Mouse (Mus musculus) embryonic facial prominence, embryonic 15.5 days (tissue): ENCODE results near the gene Hjurp. TPM values are rescaled to one million over a fixed set of nuclear protein-coding genes. Genes with fewer than 3 reads are reported as not detected.

ENCODE experiments used
- ATAC-seq: fragments of 200-750 bp; cut with Nextera tagmentation; 2 replicates; pipeline ENCODE4 v1.8.0; 2017; ENCODE audit warnings: low read depth, moderate TSS enrichment; ENCODE audit not compliant: insufficient number of reproducible peaks, low FRiP score, low TSS enrichment
- H3K27ac ChIP-seq: fragments of 300-500 bp; sonication (generic); replicated peaks from 2 replicates; pipeline ENCODE4 v1.5.1; 2015; ENCODE audit warnings: mild to moderate bottlenecking, inconsistent platforms
- H3K27me3 ChIP-seq: fragments of 300-500 bp; sonication (generic); 2 replicates; pipeline ENCODE4 v1.6.1; 2015; ENCODE audit warnings: inconsistent platforms
- H3K36me3 ChIP-seq: fragments of 300-500 bp; sonication (generic); 2 replicates; pipeline ENCODE4 v1.6.1; 2015; ENCODE audit warnings: mild to moderate bottlenecking, inconsistent platforms
- H3K4me1 ChIP-seq: fragments of 300-500 bp; sonication (generic); 2 replicates; pipeline ENCODE4 v1.6.1; 2015; ENCODE audit warnings: inconsistent platforms
- H3K4me2 ChIP-seq: fragments of 300-500 bp; sonication (generic); replicated peaks from 2 replicates; pipeline ENCODE4 v1.6.1; 2015; ENCODE audit warnings: mild to moderate bottlenecking, inconsistent platforms
- H3K4me3 ChIP-seq: fragments of 300-500 bp; sonication (generic); replicated peaks from 2 replicates; pipeline ENCODE4 v1.5.1; 2015; ENCODE audit warnings: mild to moderate bottlenecking, inconsistent platforms
- H3K9ac ChIP-seq: fragments of 300-500 bp; sonication (generic); 2 replicates; pipeline ENCODE4 v1.6.1; 2015; ENCODE audit warnings: inconsistent platforms
- H3K9me3 ChIP-seq: fragments of 300-500 bp; sonication (generic); replicated peaks from 2 replicates; pipeline ENCODE4 v1.6.1; 2016; ENCODE audit warnings: inconsistent platforms
- WGBS: fragments of 180-500 bp; shearing (Covaris S2); methylation state at CpG from one replicate; pipeline ENCODE4 v1.1.7; 2015; 5-methylcytosine and 5-hydroxymethylcytosine counted together
- polyA plus RNA-seq: library from polyadenylated mRNA; unstranded; fragments of >200 nt; fragmentation: Nextera tagmentation; extraction: Ambion mirVana; gene quantifications from 2 replicates; pipeline ENCODE4 v1.2.1, GENCODE M21; 2015

Gene Hjurp
- polyA plus RNA-seq, 1 experiment from 2014 or later, result 161 TPM

GRCm38 (mm10) chr1:88296171-88296920, 18.9 kb upstream of the Hjurp start:
- peaks cover 46% of the 10 kb centered on the region for H3K9me3 ChIP-seq
- H3K27ac ChIP-seq, result no peak overlapping the region
- no peak overlapping the region for H3K4me3 ChIP-seq
- no peaks in the 10 kb centered on the region for H3K4me1 ChIP-seq
- H3K4me2 ChIP-seq, result no peak overlapping the region
- no peak overlapping the region for H3K9ac ChIP-seq
- no peaks in the 10 kb centered on the region for H3K36me3 ChIP-seq
- no peaks in the 10 kb centered on the region for H3K27me3 ChIP-seq
- 69% methylated on average over 4 of the region's 4 CpGs for WGBS
- no peak for ATAC-seq

DNA sequence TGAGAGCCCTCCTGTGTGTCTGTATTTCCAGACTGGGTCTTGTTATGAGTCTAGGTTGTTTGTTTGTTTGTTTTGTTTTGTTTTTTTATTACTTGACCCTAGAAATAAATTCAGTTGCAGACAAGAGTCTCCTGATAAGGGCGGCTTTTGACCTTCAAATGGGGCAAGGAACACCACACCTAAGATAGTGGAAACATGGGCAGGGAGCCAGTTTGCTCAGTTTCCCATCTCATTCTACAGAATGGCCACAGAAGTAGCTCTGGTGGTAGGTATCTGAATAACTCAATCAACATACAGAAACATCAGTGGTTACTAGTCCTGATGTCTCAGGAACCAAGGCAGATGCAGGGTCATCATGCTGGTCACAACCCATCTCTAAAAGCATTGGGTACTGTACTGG, 17.2 kb upstream of the Hjurp start:
- Histone ChIP-seq H3K27me3 (no peaks in the 10 kb centered on the region), H3K9me3 (peaks cover 40% of the 10 kb centered on the region), H3K9ac (no peak overlapping the region), H3K4me1 (no peaks in the 10 kb centered on the region), H3K27ac (no peak overlapping the region), H3K4me3 (no peak overlapping the region), H3K36me3 (no peaks in the 10 kb centered on the region), H3K4me2 (no peak overlapping the region)
- no peak for ATAC-seq
- 19% methylated on average over 1 of the region's 1 CpGs for WGBS

GRCm38 (mm10) chr1:88292057-88292456, 14.6 kb upstream of the Hjurp start:
- H3K9me3 ChIP-seq, result peaks cover 32% of the 10 kb centered on the region
- 51% methylated on average over 2 of the region's 2 CpGs for WGBS

DNA sequence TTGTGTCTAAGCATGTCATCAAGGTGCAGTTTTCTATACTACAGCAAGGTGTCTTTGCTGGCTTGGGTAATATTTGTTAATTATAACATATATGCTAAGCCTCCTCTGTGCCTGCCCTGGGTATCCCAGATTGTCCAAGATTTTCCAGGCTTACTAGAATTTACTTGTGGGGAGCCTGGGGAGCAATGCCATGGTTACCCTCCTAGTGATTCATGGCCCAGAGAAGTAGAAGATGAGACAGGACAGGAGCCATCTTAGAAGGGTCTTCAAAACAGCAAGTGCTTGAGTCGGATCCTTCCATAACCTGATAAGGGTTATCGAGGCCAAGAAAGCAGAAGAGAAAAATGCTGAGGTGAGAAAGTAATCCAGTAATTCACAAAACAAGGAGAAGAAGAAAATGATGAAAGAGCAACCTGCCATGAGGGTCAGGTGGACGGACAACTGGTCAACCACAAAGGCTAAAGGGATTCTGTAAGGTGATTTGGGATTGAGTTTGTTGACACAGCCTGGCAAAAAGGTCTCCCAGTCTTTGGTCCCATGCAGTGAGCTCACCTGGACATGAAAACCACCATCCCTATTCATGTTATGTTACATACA, 14.1 kb upstream of the Hjurp start:
- Histone ChIP-seq H3K4me3 (no peak overlapping the region), H3K9ac (no peak overlapping the region)
- no peak for ATAC-seq

More at GRCm38 (mm10) chr1:88292057-88292456, 14.6 kb upstream of the Hjurp start:
- Histone ChIP-seq H3K9ac (no peak overlapping the region), H3K4me2 (no peak overlapping the region), H3K4me3 (no peak overlapping the region), H3K4me1 (no peaks in the 10 kb centered on the region), H3K36me3 (no peaks in the 10 kb centered on the region), H3K27me3 (no peaks in the 10 kb centered on the region), H3K27ac (no peak overlapping the region)
- no peak for ATAC-seq

DNA sequence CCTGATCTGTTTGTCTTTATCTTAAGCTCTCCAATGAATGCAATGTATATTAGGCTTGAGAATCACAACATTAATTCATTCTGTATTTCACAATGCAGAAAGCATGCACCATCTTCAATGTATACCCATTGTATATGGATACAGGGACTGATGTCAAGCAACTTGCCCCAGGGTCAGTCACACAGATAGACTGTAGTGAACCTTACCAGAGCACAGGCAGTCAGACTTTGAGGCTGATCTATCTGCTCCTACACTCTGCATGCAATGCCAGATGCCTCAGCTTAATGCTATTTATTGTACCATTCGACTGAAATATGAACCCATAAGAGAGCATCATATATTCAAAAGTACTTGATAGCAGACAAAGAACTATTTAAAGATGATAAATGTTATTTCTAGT, 13.1 kb upstream of the Hjurp start:
- ATAC-seq, result no peak
- 59% methylated on average over 1 of the region's 1 CpGs for WGBS
- H3K4me3 ChIP-seq, result no peak overlapping the region
- no peak overlapping the region for H3K27ac ChIP-seq
- no peaks in the 10 kb centered on the region for H3K27me3 ChIP-seq
- no peaks in the 10 kb centered on the region for H3K4me1 ChIP-seq
- H3K9ac ChIP-seq, result no peak overlapping the region
- H3K9me3 ChIP-seq, result peaks cover 32% of the 10 kb centered on the region
- no peak overlapping the region for H3K4me2 ChIP-seq
- H3K36me3 ChIP-seq, result no peaks in the 10 kb centered on the region

More for the DNA sequence above, 14.1 kb upstream of the Hjurp start:
- Histone ChIP-seq H3K27me3 (no peaks in the 10 kb centered on the region), H3K36me3 (no peaks in the 10 kb centered on the region), H3K4me1 (no peaks in the 10 kb centered on the region), H3K4me2 (no peak overlapping the region), H3K27ac (no peak overlapping the region), H3K9me3 (peaks cover 33% of the 10 kb centered on the region)
- 61% methylated on average over 3 of the region's 3 CpGs for WGBS

- 36% methylated on average over 4 of the region's 4 CpGs for WGBS
- ATAC-seq, result no peak
- peaks cover 31% of the 10 kb centered on the region for H3K9me3 ChIP-seq
- no peak overlapping the region for H3K4me3 ChIP-seq
- H3K27ac ChIP-seq, result no peak overlapping the region
- no peaks in the 10 kb centered on the region for H3K27me3 ChIP-seq
- H3K9ac ChIP-seq, result no peak overlapping the region
- no peak overlapping the region for H3K4me2 ChIP-seq
- H3K4me1 ChIP-seq, result no peaks in the 10 kb centered on the region
- no peaks in the 10 kb centered on the region for H3K36me3 ChIP-seq
Observed at GRCm38 (mm10) chr1:88289917-88290316, 12.5 kb upstream of the Hjurp start.

DNA sequence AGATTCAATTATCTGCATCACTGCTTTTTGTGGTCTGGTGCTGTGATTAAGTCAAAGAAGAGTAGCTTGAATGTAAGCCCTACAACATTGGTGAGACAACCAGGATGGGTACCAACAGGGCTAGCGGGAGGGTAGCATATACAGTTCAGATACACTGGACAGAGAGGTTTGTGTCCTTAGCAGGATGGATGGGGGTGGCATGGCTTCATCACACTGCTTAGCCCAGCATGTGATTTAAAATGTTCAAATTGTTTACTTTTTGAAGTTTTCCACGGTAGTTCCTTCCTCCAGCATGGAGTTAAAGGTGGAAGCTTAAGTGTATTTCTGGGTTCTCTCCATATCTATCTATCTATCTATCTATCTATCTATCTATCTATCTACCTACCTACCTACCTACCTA, 11.7 kb upstream of the Hjurp start:
- H3K36me3 ChIP-seq, result no peaks in the 10 kb centered on the region
- no peak overlapping the region for H3K27ac ChIP-seq
- no peak overlapping the region for H3K4me2 ChIP-seq
- H3K27me3 ChIP-seq, result no peaks in the 10 kb centered on the region
- ATAC-seq, result no peak
- no peak overlapping the region for H3K9ac ChIP-seq
- H3K4me3 ChIP-seq, result no peak overlapping the region
- H3K4me1 ChIP-seq, result no peaks in the 10 kb centered on the region
- H3K9me3 ChIP-seq, result peaks cover 29% of the 10 kb centered on the region
- 53% methylated on average over 2 of the region's 2 CpGs for WGBS

DNA sequence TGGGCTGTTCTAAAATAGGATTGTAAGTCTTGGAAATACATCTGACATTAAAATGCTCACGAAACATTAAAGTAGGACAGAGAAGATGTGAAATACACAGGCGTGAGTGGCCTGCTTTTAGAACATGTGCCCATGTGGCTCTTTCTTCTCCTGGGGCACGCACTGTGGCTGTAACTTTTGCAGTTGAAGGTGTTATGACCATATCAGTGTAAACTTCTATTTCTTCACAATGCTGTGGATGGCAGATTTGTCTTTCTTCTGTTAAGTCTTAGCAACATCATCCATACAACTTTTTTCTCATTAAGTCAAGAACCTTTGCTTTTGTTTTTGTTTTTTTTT, 11.3 kb upstream of the Hjurp start:
- no peak overlapping the region for H3K4me3 ChIP-seq
- 73% methylated on average over 3 of the region's 3 CpGs for WGBS
- H3K9ac ChIP-seq, result no peak overlapping the region
- no peaks in the 10 kb centered on the region for H3K27me3 ChIP-seq
- ATAC-seq, result no peak
- no peaks in the 10 kb centered on the region for H3K4me1 ChIP-seq
- no peak overlapping the region for H3K27ac ChIP-seq
- H3K9me3 ChIP-seq, result peaks cover 29% of the 10 kb centered on the region
- no peaks in the 10 kb centered on the region for H3K36me3 ChIP-seq
- H3K4me2 ChIP-seq, result no peak overlapping the region

DNA sequence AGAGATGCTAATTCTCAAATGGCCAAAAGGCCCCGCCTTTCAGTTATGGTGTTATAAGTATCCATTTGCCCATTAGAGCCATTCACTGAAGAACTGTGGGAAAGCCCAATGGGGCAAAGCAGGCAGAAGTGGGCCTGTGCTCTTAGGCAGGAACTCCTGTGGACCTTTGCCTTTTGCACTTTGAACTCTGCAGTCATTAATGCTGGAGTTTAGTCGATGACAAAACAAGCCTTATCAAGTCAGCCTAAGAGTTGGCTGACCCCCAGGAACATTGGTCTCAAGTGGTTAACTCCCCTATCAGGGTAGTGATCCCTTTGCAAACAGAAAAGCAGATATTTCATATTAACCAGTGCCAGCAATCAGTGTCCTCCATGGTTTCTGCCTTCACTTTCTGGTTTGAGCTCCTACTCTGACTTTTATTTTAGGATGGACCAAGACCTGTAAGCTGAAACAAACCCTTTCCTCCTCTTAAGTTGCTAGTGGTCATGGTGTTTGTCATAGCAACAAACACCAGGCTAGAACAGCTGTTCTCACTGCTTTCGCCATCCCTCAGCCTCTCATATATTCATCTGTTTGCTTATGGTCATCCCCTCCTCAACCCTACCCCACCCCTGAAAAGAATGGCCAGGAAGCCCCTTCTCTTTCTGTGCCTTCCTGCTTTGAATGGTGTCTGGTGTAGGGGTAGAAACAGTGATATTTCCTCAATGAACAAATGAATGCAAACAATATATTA, 10.8 kb upstream of the Hjurp start:
- no peaks in the 10 kb centered on the region for H3K4me1 ChIP-seq
- peaks cover 29% of the 10 kb centered on the region for H3K9me3 ChIP-seq
- WGBS, result 42% methylated on average over 3 of the region's 3 CpGs
- no peak overlapping the region for H3K4me2 ChIP-seq
- no peaks in the 10 kb centered on the region for H3K27me3 ChIP-seq
- H3K36me3 ChIP-seq, result no peaks in the 10 kb centered on the region
- no peak overlapping the region for H3K27ac ChIP-seq
- no peak overlapping the region for H3K4me3 ChIP-seq
- no peak overlapping the region for H3K9ac ChIP-seq
- no peak for ATAC-seq

GRCm38 (mm10) chr1:88287697-88287980, 10.2 kb upstream of the Hjurp start:
- 38% methylated on average over 5 of the region's 5 CpGs for WGBS
- Histone ChIP-seq H3K4me2 (no peak overlapping the region), H3K9me3 (peaks cover 29% of the 10 kb centered on the region), H3K27me3 (no peaks in the 10 kb centered on the region), H3K4me1 (no peaks in the 10 kb centered on the region), H3K4me3 (no peak overlapping the region), H3K27ac (no peak overlapping the region), H3K36me3 (no peaks in the 10 kb centered on the region), H3K9ac (no peak overlapping the region)
- ATAC-seq, result no peak

GRCm38 (mm10) chr1:88286887-88287696, 9.7 kb upstream of the Hjurp start:
- H3K36me3 ChIP-seq, result no peaks in the 10 kb centered on the region
- H3K27ac ChIP-seq, result no peak overlapping the region
- no peak overlapping the region for H3K9ac ChIP-seq
- H3K27me3 ChIP-seq, result no peaks in the 10 kb centered on the region
- no peaks in the 10 kb centered on the region for H3K4me1 ChIP-seq
- no peak for ATAC-seq
- H3K4me2 ChIP-seq, result no peak overlapping the region
- H3K4me3 ChIP-seq, result no peak overlapping the region
- peaks cover 29% of the 10 kb centered on the region for H3K9me3 ChIP-seq
- 71% methylated on average over 13 of the region's 13 CpGs for WGBS
